Comparison of ENCODE assay signal across 18 mouse cellular contexts in the genomic region with DNA sequence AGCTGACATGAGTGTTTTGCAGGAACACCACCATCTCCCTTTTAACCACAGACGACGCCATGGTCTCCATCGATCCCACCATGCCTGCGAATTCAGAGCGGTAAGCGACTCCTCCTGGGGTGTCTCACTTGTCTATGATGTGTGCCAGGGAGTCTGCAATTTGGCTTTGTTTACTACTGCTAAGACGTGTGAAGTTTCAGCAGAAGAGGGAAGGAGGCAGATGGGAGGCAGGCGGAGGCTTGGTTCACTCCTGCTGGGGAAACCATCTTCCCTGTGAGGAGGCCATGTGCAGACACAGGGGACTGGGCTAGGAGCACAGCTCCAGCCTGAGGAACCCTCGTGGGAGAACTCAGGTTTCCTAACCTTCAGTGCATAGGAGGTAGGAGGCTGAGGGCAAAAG. TPM values are rescaled to one million over a fixed set of nuclear protein-coding genes. Genes with fewer than 3 reads are reported as not detected.
DNase-seq lines count a peak whose midpoint lies in the region; TF ChIP-seq lines count a peak whose summit lies in the region.
"Had no signal": no experiment of that assay in that cellular context is flagged by ENCODE, and none has a peak within 500 bp of the region (broad histone marks: within the 10 kb centered on the region; RNA-seq: fewer than 3 reads in every experiment).

No protein-coding gene starts in this region.

- intact Hi-C loops in left cerebral cortex, postnatal 25 days (cut with DNase I): no loop called here

- H3K4me3 ChIP-seq in layer of hippocampus, adult 2 months: no peak overlapping the region
- H3K4me3 ChIP-seq: heart, embryonic 13.5 days; midbrain, embryonic 13.5 days; myocyte had no signal

- no peak overlapping the region for H3K27ac ChIP-seq in layer of hippocampus, adult 2 months
- H3K27ac ChIP-seq: heart, embryonic 13.5 days; macrophage; midbrain, embryonic 13.5 days had no signal

- peak; percentile 61 to 74 for DNase-seq in layer of hippocampus, adult 2 months (ENCODE audit: low spot score in 2 of 2)
- DNase-seq in layer of hippocampus, adult 9-10 months (ENCODE audit: low spot score): no peak
- DNase-seq in frontal cortex, postnatal 10 days (ENCODE audit: low spot score in 2 of 2): peak; percentile 29 to 41
- peak; percentile 46 to 85 for DNase-seq in left cerebral cortex, postnatal 25 days (ENCODE audit: low spot score in 2 of 2)
- DNase-seq in telencephalon, adult 2 months (ENCODE audit: low read depth, low spot score): peak; percentile 72
- no peak for DNase-seq in cerebellum, adult 11 months
- DNase-seq in lung, postnatal 10 days: no peak
- DNase-seq: adrenal gland, postnatal 10 days; cerebellum, adult 9-11 months; embryo, embryonic 11 days; gastrocnemius, postnatal 25 days; heart, postnatal 4 days; lung, adult 2 months had no signal

- TF ChIP-seq CTCF in layer of hippocampus, adult 2 months (conservative IDR thresholded peaks at IDR 0.05): no peak

RNA-seq across cellular contexts. Expression of a gene that starts 29.2 kb away (rescaled TPM):
- total RNA-seq in layer of hippocampus, adult 2 months (2021): 10 to 100 TPM; 21.8 to 31.9 TPM
- 10 to 100 TPM; 23.5 to 24.8 TPM for total RNA-seq in left cerebral cortex, postnatal 25 days (2021)
- total RNA-seq: MEL had no signal

Comparison
In these comparisons a context has a peak if more than half of its experiments do, and no peak if none do; other contexts are left out.
1. DNase-seq: peak in layer of hippocampus, adult 2 months (2 of 2), frontal cortex, postnatal 10 days (2 of 2), left cerebral cortex, postnatal 25 days (2 of 2) and telencephalon, adult 2 months (single experiment); none in layer of hippocampus, adult 9-10 months (single experiment), cerebellum, adult 11 months (single experiment) and lung, postnatal 10 days (single experiment).